Mouse (Mus musculus) urinary bladder, postnatal 25 days (tissue): ENCODE results near the gene Adamts16.
A peak's percentile ranks its signal among the peaks of the same experiment; 100 is the strongest.
"Not testable (repeated sequence)": the region's sequence is repeated elsewhere in the genome, so short reads cannot be mapped to it uniquely, and the experiment has no call there.

ENCODE experiments used
- DNase-seq: peaks from one replicate; pipeline ENCODE4 v3.0.0; 2022; ENCODE audit warnings: low spot score

Adamts16 gene

DNA sequence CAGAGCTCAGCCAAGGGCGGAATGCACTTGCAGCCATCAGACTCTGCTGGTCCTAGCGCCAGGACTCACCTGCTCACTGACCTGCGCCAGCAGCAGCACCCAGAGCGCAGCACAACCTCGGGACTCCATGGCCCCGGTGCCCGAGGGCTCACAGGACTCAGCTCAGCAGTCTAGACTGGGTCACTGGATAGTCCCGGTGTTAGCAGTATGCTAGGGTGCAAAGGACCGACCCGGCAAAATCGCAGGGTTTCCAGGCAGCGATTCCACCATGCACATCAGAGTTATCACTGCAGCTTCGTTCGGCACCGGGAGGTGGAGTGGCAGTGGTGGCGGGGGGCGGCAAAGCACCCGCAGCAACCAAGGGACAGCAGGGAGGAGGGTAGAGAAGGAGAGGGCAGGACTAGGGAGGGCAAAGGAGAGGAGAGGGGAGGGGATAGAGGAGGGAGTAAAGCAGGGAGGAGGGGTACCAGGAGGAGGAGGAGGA is at the start of gene Adamts16:
Gene Adamts16, minus strand, starts transcription at position 391 of the 484 bp plus-strand sequence.
- no peak for DNase-seq

DNA sequence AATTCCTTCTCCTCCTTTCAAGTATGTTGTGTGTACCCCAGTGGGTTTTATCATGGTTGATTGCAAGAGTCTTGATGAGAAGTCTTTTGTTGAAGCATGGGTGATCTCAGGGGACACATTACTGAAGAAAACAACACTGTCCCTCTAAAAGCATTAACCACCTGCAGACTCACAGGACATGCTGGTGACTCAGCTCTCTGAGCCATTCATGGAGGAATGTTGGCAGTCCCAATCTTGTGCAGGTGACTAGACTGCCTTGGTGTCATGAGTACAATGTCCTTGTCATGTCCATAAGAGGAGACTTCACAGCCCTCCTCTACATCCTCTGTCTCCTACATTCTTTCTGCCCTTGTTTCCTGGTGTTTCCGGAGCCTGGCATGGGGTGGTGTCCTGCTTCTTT is 45.5 kb upstream of the Adamts16 start:
- no peak for DNase-seq

DNA sequence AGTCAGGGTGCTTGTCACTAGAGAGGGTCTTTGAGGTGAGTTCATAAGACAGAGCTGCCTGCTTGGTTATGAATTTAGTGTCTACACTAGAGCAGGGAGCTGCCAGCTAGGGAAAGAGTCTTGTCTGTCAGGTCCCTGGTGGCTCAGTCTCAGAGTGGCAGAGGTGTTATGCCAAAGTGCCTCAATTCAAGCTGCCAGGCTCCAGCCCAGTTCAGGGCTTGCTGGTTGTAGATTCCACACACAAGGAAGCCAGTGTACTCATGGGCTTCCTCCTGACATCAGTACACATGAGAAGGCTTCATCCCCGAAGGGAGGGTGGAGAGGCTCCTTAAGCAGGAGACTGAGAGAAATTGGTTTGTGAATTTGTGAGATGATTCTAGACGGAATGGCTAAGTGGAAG is 43.4 kb upstream of the Adamts16 start:
- DNase-seq, result no peak

DNA sequence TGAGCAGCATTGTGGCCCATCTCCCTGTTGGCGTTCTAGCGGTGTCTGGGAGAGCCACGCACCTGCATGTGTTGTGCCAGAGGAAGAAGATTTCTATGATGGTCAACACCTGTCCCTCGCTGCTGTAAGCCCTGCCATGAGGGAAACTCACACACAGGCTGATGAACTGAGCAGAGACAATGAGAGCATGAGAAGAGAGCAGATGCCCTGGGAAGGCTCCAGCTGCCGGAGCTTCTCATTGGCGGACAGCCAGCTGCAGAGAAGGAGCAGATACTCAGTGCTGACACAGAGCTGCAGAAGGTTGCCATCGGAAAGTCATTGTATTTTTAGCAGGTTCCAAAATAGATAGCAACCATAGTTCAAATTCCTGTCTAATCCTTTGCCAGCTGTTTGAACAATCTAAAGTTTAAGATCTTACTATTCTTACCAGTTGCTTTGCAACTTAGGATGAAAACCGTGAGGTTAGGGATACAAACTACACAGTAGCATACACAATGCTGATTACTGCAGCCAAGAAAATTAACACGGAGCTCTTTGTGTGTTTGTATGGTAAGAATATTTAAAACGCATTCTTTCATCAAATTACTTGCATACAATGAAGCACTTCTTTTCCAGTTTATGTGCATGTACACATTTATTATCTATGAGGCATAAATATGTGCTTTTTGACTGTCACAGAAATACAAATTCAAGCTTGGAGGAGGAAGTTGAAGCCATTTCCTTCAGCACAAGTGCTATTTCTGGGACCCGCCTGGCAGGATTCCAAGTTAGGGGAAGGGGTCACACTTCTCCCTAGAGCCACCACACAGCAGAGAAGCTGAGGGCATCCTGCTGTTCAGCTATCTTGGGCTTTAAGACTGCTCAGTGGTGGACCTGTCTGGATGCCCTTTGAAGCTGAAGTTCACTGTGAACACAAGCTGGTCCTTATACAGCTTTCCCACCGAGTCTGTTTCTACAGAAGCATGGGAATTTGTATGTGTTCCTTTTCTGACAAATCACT is 42.6 kb upstream of the Adamts16 start:
- DNase-seq, result no peak

DNA sequence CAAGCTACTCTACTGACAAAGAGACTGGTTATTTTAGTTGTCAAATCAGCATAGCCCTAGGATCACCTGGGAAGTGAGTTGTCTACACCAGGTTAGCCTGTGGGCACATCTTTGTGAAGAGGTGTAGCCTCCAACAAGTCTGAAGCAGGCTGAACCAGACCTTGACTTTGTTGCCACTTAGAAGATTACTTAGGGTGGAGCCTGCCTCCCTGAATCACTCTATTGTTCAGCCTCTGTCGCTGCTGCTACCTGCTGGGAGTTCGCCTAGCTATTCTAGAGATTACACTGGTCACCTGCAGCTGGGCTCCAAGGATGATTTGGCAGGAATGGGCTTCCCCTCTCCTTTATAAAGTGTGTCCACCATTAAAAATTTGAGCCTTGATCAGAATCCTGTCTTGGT is 38.4 kb upstream of the Adamts16 start:
- DNase-seq, result not testable (repeated sequence)

DNA sequence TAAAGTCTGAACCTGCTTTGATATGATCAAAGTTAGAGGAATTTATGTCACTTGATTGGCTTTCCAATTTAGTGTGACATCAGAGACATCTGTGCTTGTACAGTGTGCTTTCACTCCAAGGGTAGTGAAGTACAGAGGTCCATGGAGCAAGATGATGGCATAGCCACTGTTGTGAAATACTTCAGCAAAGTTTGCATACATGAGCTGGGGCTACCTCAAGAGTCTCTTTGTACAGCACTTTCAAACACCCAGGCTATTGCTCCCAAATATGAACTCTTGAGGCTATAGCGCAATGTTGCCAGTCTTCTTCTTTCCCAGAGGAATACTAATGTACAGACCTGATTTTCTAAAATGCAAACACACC is 35.9 kb upstream of the Adamts16 start:
- no peak for DNase-seq

DNA sequence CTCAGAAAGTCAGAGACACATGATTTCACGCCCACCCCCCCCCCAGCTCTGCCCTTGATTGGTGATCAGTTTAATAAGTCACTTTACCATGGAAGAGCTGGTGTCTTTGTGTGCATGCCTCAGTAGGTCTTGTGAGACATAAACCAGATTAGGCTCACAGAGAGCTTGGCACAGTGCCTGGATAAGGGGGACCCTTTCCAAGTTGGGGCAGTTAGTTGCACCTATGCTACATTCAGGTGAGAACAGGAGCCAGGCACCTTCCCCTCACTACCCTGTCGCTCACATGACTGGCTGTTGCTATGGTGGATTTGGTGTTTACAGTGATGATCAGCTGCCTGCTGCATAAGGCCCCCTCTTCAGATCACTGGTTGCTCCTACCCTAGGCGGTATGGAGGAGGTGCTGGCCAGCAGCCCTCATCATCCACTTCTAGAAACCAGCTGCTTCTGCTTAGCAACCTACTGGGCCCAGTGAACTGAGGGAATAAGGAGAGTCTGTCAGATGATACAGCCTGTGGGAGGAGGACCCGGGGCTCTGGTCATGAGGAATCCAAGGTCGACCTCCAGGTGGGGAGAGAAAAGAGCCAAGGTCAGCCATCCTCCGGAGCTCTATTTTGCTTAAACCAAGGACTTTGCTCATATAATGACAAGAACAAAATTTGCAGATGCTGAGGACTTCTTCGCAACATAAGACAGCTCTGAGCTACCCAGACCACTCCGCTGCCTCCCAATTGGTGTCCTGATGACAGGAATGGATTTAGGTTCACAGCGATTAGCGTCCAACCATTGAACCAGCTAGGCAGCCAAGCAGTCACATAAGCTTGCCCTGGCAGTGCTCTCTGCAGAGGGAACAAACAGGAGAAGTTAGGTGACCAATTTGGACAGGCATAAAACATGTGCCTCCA is 35.3 kb upstream of the Adamts16 start:
- no peak for DNase-seq

DNA sequence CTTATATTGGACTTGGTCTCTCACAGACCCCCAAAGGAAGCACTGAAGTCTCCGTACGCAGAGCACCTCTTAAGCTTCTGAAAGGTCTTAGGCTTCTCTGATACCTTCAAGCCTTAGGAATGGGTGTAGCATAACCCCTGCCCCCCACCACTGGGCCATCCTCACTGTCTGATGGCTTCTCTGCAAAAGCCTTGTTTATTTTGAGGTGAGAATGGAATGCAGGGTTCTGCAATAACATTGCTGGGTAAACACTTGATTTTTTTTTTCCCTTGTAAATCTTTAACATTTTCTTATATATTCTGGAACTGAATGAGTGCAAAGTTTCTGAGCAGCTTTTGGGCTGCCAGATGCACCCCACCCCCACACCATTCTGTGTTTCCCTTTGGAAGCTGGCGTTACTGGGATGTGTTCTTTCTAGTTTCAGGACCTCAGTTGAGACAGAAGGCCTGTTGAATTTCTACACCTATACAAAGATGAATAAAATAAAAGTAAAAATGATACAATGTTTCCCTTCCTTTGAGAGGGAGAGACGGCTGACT is 33.9 kb upstream of the Adamts16 start:
- DNase-seq, result no peak

DNA sequence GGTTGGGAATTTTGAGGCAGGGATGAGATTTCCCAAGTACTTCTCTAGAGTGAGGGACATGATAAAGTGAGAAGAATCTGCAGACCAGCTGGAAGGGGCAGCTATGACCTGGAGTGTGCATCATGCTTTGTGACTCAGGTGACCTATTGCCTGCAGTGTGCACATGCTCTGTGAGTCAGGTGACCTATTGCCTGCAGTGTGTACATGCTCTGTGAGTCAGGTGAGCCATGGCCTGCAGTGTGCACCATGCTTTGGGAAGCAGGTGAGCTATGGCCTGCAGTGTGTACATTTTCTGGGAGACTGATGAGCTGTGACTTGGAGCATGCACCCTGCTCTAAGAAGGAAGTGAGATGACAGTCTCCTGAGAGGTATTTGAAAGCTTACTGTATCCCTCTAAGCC is 33.1 kb upstream of the Adamts16 start:
- no peak for DNase-seq

DNA sequence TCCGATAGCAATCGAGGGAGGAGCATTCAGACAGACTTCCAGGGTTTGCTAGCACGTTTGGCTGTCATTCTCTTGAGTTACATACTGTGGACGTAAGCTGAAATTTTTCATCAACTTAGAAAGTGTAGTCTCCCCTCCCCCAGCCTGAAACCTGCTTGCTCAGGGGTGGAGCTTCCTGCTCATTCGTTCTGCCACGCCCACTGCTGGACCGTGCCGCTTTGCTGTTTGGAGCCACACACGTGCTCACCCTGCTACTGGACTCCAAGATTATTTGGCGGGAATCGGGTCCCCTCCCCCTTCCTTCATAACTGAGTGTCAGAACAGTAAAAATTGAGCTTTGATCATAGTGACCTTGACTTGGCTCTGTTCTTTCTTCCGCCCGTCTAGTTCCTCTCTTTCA is 32.2 kb upstream of the Adamts16 start:
- not testable (repeated sequence) for DNase-seq

DNA sequence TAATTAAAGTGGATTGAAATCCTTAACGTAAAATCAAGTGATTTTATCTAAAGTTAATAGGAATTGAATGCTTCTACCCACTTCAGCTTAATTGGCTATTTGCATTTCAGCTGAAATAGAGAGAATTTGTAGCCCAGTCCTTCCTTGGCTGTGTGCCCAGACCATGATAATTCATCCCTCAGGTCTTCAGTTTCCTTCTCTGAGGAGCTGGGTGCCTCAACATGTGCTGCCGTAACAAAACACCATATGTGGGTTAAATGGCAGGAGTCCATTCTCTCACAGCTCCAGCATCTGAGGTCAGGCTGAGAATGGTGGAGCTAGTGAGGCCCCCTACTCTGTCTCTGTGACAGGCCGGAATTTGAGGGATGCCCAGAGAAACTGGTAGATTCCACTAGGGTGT is 29.4 kb upstream of the Adamts16 start:
- DNase-seq, result no peak

DNA sequence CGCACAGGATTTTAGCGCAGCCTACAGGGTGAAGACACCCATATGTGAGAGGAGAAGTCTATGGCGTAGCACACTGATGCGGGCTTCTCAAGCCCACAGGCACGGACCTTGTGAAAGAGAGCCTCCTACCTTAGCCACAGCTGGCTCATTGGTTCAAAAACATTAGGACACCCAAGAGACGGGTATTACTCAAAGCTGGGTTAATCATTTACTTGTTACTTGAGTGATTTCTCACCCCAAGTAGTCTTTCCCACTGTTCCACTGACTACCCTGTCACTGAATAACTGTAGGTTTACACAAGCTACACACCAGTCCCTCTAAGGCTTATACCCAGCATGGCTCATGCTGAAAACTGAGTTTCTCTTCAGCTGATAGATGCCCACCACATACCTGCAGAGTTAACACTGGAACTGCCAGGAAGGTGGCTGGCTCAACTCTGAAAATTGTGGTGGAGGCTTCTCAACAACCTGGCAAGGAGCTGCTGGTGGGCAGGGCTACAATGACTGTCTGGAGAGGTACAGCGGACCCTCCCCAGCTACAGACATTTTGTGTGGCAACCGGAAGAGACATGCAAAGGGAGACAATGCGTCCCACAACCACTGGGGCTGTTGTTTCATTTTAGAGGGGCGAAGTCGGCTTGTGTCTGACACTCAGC is 25.5 kb upstream of the Adamts16 start:
- no peak for DNase-seq

DNA sequence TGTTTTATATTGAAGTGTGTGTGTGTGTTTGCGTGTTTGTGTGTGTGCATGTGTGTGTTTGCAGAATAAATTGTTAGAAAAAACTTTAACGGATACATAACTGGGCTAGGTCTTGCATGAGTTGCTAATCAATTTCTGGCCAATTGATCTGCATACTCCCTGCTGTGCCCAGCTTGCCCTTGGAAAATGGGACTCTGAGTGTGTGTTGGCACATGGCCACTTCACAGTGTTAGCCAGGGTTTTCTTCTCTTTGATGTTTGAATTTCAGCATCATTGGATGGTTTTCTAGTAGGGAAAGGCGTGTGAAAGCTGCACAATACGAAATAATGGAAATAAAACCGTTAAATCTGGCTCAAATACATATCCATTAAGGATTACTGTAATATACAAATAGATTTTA is 24.3 kb upstream of the Adamts16 start:
- no peak for DNase-seq

DNA sequence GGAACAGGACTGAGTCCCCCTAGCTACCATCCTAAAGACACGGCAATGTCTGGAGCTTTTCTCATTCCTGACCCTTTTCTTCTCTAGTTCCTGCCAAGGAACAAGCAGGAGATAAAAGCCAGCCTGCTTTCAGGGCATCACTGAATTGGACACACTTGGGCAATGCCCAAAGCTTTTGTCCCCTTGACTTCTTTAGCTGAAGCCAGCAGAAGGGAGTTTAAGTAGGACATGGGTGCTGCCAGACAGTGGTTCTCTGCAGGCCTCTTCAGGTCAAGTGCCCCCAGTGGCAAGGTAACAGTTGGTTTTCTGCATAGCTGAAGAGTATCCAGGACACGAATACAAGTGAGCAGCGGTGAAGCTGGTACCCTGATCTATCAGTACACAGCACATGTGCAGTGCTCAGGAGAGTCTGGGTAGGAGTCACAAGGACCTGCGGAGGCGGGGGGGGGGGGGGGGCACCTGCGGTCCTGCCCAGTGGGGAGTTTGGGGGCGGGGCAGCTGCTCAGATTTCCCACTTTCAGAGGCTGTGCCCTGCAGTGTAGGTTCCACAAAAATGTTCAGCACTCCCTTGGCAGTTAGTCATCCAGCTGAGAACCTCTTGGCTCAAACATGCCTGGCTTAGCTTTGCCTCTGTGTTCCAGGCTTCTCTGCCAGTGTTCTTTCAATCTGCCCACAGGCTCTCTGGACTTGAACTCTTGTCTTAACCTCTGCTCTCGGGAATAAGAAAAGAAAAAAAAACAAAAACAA is 20.7 kb upstream of the Adamts16 start:
- DNase-seq, result no peak

DNA sequence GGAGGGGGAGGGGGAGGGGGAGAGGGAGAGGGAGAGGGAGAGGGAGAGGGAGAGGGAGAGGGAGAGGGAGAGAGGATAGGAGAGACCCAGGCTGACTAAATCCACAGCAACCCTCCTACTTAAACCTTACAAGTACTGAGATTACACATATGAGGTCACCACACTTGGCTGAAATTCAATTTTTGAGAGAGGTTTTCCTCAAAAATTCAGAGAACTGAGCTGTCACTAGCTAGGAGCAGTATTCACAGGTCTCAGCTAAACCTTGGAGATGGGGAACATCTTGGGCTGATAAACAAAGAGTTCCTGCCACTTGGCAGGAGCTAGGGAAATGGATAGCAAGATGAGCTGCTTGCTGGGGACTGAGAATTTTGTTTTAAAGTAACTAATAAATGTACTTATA is 12.0 kb upstream of the Adamts16 start:
- no peak for DNase-seq

DNA sequence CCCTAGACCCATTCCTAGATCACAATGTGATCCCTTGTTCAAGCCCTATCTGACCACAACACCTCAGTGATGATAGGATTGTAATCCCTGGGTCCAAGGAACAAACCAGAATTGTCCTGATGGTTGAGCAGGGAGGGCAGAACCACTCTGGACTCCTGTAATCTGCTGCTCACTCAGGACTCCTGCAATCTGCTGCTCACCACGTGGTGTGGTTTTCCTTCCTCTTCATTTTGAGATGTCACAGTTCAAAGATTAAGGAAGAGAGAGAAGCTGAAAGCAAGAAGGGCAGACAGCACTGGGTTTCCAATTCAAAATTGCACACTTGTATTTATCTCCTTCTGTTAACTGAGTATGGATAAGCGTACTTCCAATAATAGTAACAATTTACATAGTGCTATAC is 5.3 kb upstream of the Adamts16 start:
- no peak for DNase-seq

DNA sequence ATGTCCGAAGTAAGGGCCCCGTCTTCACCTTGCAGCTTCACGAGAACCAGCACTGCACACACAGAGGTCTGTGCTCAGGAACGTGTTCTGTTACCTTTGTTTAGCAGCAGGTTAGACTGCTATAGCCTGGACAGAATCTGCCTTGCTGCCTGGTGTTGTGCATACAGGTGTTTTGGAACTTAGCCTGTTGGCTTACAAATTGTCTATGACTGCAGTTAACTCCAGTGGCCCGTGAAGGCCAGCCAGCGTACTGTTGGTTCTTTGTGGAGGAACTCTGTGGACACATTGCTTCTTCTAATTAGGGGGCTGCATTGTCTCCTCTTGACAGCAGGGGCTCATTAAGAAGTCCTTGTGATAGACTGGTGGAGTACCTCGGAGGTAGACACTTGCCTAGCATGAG is 3.9 kb upstream of the Adamts16 start:
- no peak for DNase-seq

DNA sequence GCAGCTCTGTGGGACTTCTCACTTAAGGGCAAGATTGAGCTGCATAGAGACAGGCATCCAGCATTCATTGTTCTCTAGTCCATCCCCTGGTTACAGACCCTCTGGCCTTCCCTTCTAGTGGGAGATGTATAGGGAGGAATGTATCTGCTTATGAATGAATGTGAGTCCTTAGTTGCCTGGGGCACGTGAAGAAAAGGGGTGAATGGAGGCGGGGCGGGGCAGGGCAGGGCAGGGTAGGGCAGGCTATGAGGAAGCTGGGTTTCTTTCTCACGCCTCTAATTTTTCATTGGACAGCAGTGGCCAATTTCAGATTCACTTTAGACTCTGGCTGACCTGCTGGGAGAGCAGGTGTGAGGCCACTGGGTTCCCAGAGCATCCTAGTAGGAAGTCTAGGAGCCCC is 515 bp upstream of the Adamts16 start:
- no peak for DNase-seq

DNA sequence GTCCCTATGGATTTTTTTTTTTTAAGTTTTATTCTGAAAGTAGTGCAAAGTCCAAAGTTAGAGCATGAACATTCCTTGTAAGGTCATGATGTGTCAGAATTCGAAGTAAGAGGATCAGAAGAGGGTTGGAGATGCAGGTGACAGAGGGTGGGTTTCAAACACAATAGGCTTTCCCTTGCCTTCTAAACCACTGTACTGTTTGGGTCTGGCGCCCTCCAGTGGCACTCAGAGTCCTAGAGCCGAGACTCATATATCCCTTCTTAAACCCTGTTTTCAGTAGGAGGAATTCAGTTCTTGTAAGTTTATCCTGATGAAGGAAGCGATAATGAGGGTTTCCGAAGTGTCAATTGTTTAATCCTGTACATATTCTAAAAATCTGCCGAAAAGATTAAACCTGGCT is 1.4 kb downstream of the Adamts16 start:
- DNase-seq, result peak; percentile 46

DNA sequence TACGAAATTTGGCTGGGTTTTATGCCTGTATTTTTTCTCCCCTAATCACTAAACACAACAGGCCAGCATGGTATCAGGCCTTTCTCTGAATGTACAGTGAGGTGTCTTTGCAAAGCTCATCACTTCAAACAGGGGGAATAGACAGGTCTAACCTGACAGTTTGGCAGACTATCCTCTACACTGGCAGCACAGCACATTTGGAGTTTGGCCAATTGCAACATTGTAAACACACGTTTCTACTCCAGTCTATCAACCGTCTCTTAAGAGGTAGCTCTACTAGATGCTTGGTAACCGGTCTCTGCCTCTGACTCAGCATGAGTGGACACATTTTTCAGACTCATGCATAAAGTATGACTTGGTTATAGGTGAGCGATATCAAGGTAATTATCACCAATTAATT is 4.0 kb downstream of the Adamts16 start:
- no peak for DNase-seq

DNA sequence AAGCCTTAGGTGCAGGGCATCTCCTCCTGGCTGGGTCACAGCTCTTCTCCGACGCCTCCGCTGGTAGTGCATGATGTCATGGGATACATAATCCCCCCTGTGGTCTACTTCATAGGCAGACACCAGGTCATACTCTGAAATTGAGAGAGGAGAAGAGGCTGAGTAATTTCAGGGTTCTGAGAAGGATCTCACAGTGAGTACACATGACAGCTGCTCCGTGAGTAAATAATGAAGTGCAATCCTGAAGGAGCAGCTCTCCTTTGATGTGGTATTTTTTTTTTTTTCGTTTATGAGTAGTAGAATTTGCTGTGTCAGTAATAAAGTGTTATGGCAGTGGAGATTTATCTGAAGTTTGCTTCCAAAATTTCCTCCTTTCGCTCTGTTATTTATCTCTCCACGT is 5.4 kb downstream of the Adamts16 start:
- no peak for DNase-seq
